Mouse (Mus musculus) ES-E14 (cell line): Measurements from ENCODE around the gene Unc13d.
"Not testable (repeated sequence)": the region's sequence is repeated elsewhere in the genome, so short reads cannot be mapped to it uniquely, and the experiment has no call there.

Source experiments
- HCFC1 ChIP-seq: IDR thresholded peaks from 2 replicates; pipeline ENCODE4 v1.6.1; 2012; ENCODE audit warnings: low read length, inconsistent platforms, borderline replicate concordance; ENCODE audit not compliant: insufficient read depth
- ZNF384 ChIP-seq: IDR thresholded peaks from 2 replicates; pipeline ENCODE4 v1.6.1; 2012; ENCODE audit warnings: low read depth, low read length, inconsistent platforms

DNA sequence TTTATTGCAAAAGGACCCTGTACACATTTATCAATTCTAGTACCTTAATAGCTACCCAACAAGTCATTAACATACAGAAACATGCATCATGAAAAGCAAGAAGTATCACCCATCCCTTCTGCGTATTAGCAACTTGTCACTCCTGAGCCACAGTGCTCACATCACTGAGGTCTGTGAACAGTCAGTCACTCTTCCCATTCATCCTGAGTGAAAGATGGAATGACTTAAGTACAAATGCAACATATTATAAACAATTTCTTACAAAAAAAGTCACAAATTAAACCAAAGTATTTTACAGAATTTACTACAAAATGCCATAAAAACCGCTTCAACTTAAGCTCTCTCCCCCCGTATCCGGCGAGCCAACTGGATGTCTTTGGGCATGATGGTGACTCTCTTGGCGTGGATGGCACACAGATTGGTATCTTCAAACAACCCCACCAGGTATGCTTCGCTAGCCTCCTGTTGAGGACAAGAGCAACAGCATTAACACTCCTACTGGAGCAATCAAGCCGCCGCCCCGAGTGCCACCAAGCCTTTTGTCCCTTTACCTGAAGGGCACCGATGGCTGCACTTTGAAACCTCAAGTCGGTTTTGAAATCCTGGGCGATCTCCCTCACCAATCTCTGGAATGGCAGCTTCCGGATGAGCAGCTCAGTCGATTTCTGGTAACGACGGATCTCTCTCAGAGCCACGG, 54.5 kb downstream of the Unc13d start:
- TF ChIP-seq ZNF384, HCFC1: not testable (repeated sequence)
